In the genomic region with DNA sequence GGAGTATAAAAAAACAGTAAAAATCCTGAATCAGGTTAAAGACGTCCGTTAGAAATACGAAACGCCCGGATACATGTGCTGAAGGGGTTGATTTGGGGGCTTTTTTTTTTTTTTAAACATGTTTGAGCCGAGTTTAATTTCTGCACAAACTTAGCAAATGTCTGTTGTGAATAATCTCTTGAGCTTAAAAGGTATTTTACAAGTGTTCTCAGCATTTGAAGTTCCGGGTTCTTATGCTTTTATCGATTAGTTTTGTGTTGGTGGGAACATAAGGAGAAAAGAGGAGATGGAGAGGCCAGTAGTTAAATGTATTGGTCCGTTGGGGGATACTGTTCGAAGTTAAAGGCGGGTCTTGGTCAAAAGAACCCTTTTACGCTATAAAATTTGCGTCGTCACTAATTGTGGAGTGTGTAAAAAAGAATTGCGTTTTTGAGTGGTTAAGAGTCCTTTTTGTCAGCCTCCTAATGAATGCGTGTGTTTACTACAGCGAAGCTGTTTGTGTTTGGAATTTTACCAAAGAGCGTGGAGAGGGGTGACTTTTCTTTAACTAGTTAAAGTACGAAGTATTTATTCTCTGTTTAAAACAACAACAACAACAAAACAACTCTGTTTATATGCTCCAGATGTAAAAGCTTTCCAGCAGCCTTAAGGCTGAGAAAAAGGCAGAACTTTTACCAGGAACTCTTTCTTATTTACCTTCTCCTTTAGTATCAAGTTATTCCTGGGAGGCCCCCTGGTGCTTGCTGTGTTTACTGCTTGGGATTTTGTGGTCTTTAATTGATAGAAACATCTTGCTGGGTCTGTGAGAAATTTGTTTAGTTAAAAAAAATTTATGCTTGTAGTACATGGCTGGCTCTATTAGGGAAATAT, we compare ENCODE assay signal across 8 mouse cellular contexts. TPM values are rescaled to one million over a fixed set of nuclear protein-coding genes. Genes with fewer than 3 reads are reported as not detected.
DNase-seq lines count a peak whose midpoint lies in the region; ATAC-seq and TF ChIP-seq lines count a peak whose summit lies in the region.

No protein-coding gene starts in this region.

- peaks cover 52% of the 10 kb centered on the region for H3K79me2 ChIP-seq in MEL (ENCODE audit: control insufficient read depth, insufficient read depth, low read length, poor library complexity)

- peaks cover 2 to 10% of the 10 kb centered on the region in 2 experiments; a peak in 3 of 4 replicates for H3K27me3 ChIP-seq in MEL (ENCODE audit: control insufficient read depth in 1 of 2, insufficient read depth in 2 of 2, low read length in 2 of 2)
- no peaks in the 10 kb centered on the region for H3K27me3 ChIP-seq in embryonic facial prominence, embryonic 12.5 days
- no peaks in the 10 kb centered on the region for H3K27me3 ChIP-seq in heart, postnatal 0 days (ENCODE audit: control insufficient read depth, insufficient read depth, low read length)
- H3K27me3 ChIP-seq in midbrain, embryonic 10.5 days (ENCODE audit: low read depth, poor library complexity, severe bottlenecking) = no peaks in the 10 kb centered on the region

- H3K9me3 ChIP-seq in MEL (replicated peaks; ENCODE audit: insufficient read depth, low read length) = no peaks in the 10 kb centered on the region
- no peaks in the 10 kb centered on the region for H3K9me3 ChIP-seq in embryonic facial prominence, embryonic 12.5 days
- H3K9me3 ChIP-seq in heart, postnatal 0 days (replicated peaks; ENCODE audit: control insufficient read depth, low read length) = no peaks in the 10 kb centered on the region
- no peaks in the 10 kb centered on the region for H3K9me3 ChIP-seq in midbrain, embryonic 10.5 days (replicated peaks)

- TF ChIP-seq RAD21 in MEL (IDR thresholded peaks at IDR 0.05; ENCODE audit: low read depth, low read length) = no peak; the same call in 1 of the 2 replicates

- under 1% methylated on average over 19 of the region's 19 CpGs for WGBS in embryonic facial prominence, embryonic 12.5 days
- under 1% methylated on average over 19 of the region's 19 CpGs for WGBS in heart, postnatal 0 days
- under 1% methylated on average over 19 of the region's 19 CpGs for WGBS in midbrain, embryonic 10.5 days

- H3K4me2 ChIP-seq in embryonic facial prominence, embryonic 12.5 days (replicated peaks) = peak overlapping the region; percentile 53
- H3K4me2 ChIP-seq in heart, postnatal 0 days (ENCODE audit: low read depth, low read length) = peak overlapping the region; percentile 73

- TF ChIP-seq POLR2A in MEL (IDR thresholded peaks at IDR 0.05; ENCODE audit: control insufficient read depth in 1 of 2, insufficient read depth in 1 of 2, low read depth in 1 of 2, low read length in 2 of 2, poor library complexity in 1 of 2) = no peak

- peak overlapping the region; percentile 99 for H3K4me3 ChIP-seq in MEL (ENCODE audit: control insufficient read depth in 1 of 2, insufficient read depth in 1 of 2, low read depth in 2 of 2, low read length in 2 of 2)
- H3K4me3 ChIP-seq in embryonic facial prominence, embryonic 12.5 days = peak overlapping the region; percentile 86
- H3K4me3 ChIP-seq in heart, postnatal 0 days (ENCODE audit: low read depth, low read length) = peak overlapping the region; percentile 91
- H3K4me3 ChIP-seq in midbrain, embryonic 10.5 days = peak overlapping the region; percentile 96

- DNase-seq in adrenal gland, adult (ENCODE audit: inconsistent age in 2 of 2, low spot score in 1 of 2) = peak; percentile 44 to 86
- no peak for DNase-seq in adrenal gland, postnatal 4 days (ENCODE audit: low spot score in 2 of 2)
- peak; percentile 73 for DNase-seq in MEL (ENCODE audit: low read depth, low spot score)
- DNase-seq in heart, postnatal 0 days (ENCODE audit: low spot score) = peak; percentile 76
- peak; percentile 66 to 77 for DNase-seq in kidney, postnatal 36 days
- DNase-seq in midbrain, embryonic 10.5 days (ENCODE audit: low spot score) = peak; percentile 19
- DNase-seq in testis, postnatal 10 days (ENCODE audit: low spot score) = peak; percentile 68

- H3K27ac ChIP-seq in MEL (ENCODE audit: control insufficient read depth, low read depth, low read length) = peak overlapping the region; percentile 91
- peak overlapping the region; percentile 98 for H3K27ac ChIP-seq in embryonic facial prominence, embryonic 12.5 days
- H3K27ac ChIP-seq in heart, postnatal 0 days (ENCODE audit: low read depth) = peak overlapping the region; percentile 97
- H3K27ac ChIP-seq in midbrain, embryonic 10.5 days (replicated peaks) = peak overlapping the region; percentile 100

- no peak for ATAC-seq in embryonic facial prominence, embryonic 12.5 days (ENCODE audit: insufficient number of reproducible peaks, insufficient read depth, low FRiP score, low TSS enrichment)
- ATAC-seq in heart, postnatal 0 days (ENCODE audit: insufficient read depth, low read depth) = no peak

- 0 out of 4 replicates have a peak, but pooled peaks of 1 of the 2 experiments have one; percentile 9 for TF ChIP-seq EP300 in MEL (IDR thresholded peaks at IDR 0.05; ENCODE audit: low read depth in 1 of 2, low read length in 2 of 2)
- no peak for TF ChIP-seq EP300 in heart, postnatal 0 days (IDR thresholded peaks at IDR 0.05; ENCODE audit: low read depth)

- H3K36me3 ChIP-seq in MEL (ENCODE audit: control insufficient read depth in 1 of 2, insufficient read depth in 2 of 2, low read length in 2 of 2) = peaks cover 0 to 37% of the 10 kb centered on the region in 2 experiments; a peak in 3 of 4 replicates
- no peaks in the 10 kb centered on the region for H3K36me3 ChIP-seq in embryonic facial prominence, embryonic 12.5 days
- H3K36me3 ChIP-seq in heart, postnatal 0 days (replicated peaks; ENCODE audit: control insufficient read depth, insufficient read depth, low read length) = no peaks in the 10 kb centered on the region
- H3K36me3 ChIP-seq in midbrain, embryonic 10.5 days = peaks cover 15% of the 10 kb centered on the region; the same call in 1 of the 2 replicates

- H3K9ac ChIP-seq in MEL (ENCODE audit: control insufficient read depth, low read depth, low read length, poor library complexity, severe bottlenecking) = peak overlapping the region; percentile 99
- peak overlapping the region; percentile 98 for H3K9ac ChIP-seq in embryonic facial prominence, embryonic 12.5 days
- H3K9ac ChIP-seq in heart, postnatal 0 days (replicated peaks; ENCODE audit: low read depth, low read length) = peak overlapping the region; percentile 99

- TF ChIP-seq CTCF in MEL (IDR thresholded peaks at IDR 0.05 in 2 of 3, conservative IDR thresholded peaks at IDR 0.05 in 1 of 3; ENCODE audit: control insufficient read depth in 1 of 3, insufficient read depth in 1 of 3, low read depth in 2 of 3, low read length in 3 of 3, poor library complexity in 1 of 3, severe bottlenecking in 1 of 3) = peak in 1 of 3 experiments; percentile 40; a peak in 4 of 6 replicates
- TF ChIP-seq CTCF in heart, postnatal 0 days (IDR thresholded peaks at IDR 0.05; ENCODE audit: low read depth) = peak; percentile 50

- H3K4me1 ChIP-seq in MEL (ENCODE audit: control insufficient read depth in 1 of 2, insufficient read depth in 2 of 2, low read length in 2 of 2) = peaks cover 13 to 15% of the 10 kb centered on the region in 2 experiments; a peak in 3 of 4 replicates
- peaks cover 2% of the 10 kb centered on the region; the same call in 1 of the 2 replicates for H3K4me1 ChIP-seq in embryonic facial prominence, embryonic 12.5 days
- peaks cover 24% of the 10 kb centered on the region for H3K4me1 ChIP-seq in heart, postnatal 0 days (ENCODE audit: control insufficient read depth, insufficient read depth)
- H3K4me1 ChIP-seq in midbrain, embryonic 10.5 days = peaks cover 16% of the 10 kb centered on the region

TF ChIP-seq in MEL, 35 proteins besides CTCF, POLR2A, EP300 and RAD21 (continues in another document):
- peak; percentile 76 for TF ChIP-seq MXI1 (IDR thresholded peaks at IDR 0.05; ENCODE audit: low read depth, low read length)
- no peak for TF ChIP-seq TAL1 (IDR thresholded peaks at IDR 0.05; ENCODE audit: low read length)
- peak; percentile 78 for TF ChIP-seq MYC (IDR thresholded peaks at IDR 0.05; ENCODE audit: low read depth, low read length)
- peak; percentile 28; the same call in 1 of the 2 replicates for TF ChIP-seq ETS1 (IDR thresholded peaks at IDR 0.05; ENCODE audit: low read depth, low read length)
- no peak for TF ChIP-seq USF1 (IDR thresholded peaks at IDR 0.05; ENCODE audit: low read depth, low read length)
- no peak for TF ChIP-seq E2F4 (IDR thresholded peaks at IDR 0.05; ENCODE audit: borderline replicate concordance, low read depth, low read length)
- no peak for TF ChIP-seq ZKSCAN1 (IDR thresholded peaks at IDR 0.05; ENCODE audit: low read depth, low read length)
- TF ChIP-seq JUND (IDR thresholded peaks at IDR 0.05; ENCODE audit: low read depth, low read length) = no peak
- 0 out of 2 replicates have a peak, but pooled peaks have one; percentile 57 for TF ChIP-seq MAZ (IDR thresholded peaks at IDR 0.05; ENCODE audit: low read depth, low read length)
- TF ChIP-seq UBTF (IDR thresholded peaks at IDR 0.05; ENCODE audit: borderline replicate concordance, insufficient read depth, low read depth, low read length) = no peak
- no peak for TF ChIP-seq ZMIZ1 (IDR thresholded peaks at IDR 0.05; ENCODE audit: low read depth, low read length)
- TF ChIP-seq NRF1 (IDR thresholded peaks at IDR 0.05; ENCODE audit: insufficient read depth, low read depth, low read length, poor library complexity, severe bottlenecking) = no peak
- no peak for TF ChIP-seq MAFK (IDR thresholded peaks at IDR 0.05; ENCODE audit: borderline replicate concordance, low read depth, low read length)
- TF ChIP-seq SMC3 (IDR thresholded peaks at IDR 0.05; ENCODE audit: low read depth, low read length) = peak; percentile 19; the same call in 1 of the 2 replicates
- peak; percentile 92 for TF ChIP-seq CHD1 (IDR thresholded peaks at IDR 0.05; ENCODE audit: low read depth, low read length)
- TF ChIP-seq POLR2AphosphoS5 (IDR thresholded peaks at IDR 0.05; ENCODE audit: borderline replicate concordance, low read depth, low read length) = no peak
- TF ChIP-seq USF2 (IDR thresholded peaks at IDR 0.05; ENCODE audit: borderline replicate concordance in 1 of 2, insufficient read depth in 1 of 2, low read depth in 1 of 2, low read length in 2 of 2) = no peak
- peak; percentile 14; the same call in 1 of the 2 replicates for TF ChIP-seq MYB (IDR thresholded peaks at IDR 0.05; ENCODE audit: low read depth, low read length)

RNA-seq across cellular contexts. Expression of gene Ppp1cb, which starts 1.5 kb away (rescaled TPM):
- total RNA-seq in adrenal gland, postnatal 4 days (2021) = 100 to 1,000 TPM; 309 to 334 TPM
- 121 and 128 TPM in 2 replicates for total RNA-seq in MEL (2012; rRNA removed)
- polyA plus RNA-seq in MEL (2012; ENCODE audit: insufficient read depth in 1 of 2, insufficient read length in 2 of 2, low read depth in 1 of 2, low replicate concordance in 2 of 2, missing spikeins in 1 of 2) = 1,000 to 10,000 TPM in 1 of 2 experiments, 100 to 1,000 TPM in 1; 268 to 2,029 TPM
- polyA plus RNA-seq in embryonic facial prominence, embryonic 12.5 days (2016; fragmentation: Nextera tagmentation; extraction: Ambion mirVana) = 187 and 199 TPM in 2 replicates
- total RNA-seq in heart, postnatal 0 days (2014; rRNA removed; ENCODE audit: low replicate concordance) = 155 and 171 TPM in 2 replicates
- 278 and 287 TPM in 2 replicates for polyA plus RNA-seq in heart, postnatal 0 days (2015; fragmentation: Nextera tagmentation; extraction: Ambion mirVana)
- polyA plus RNA-seq in midbrain, embryonic 10.5 days (2016; fragmentation: Nextera tagmentation; extraction: Ambion mirVana) = 205 and 213 TPM in 2 replicates

Comparison
In these comparisons a context has a peak if more than half of its experiments do, and no peak if none do; other contexts are left out.
1. DNase-seq: peak in adrenal gland, adult (2 of 2), MEL (single experiment), heart, postnatal 0 days (single experiment), kidney, postnatal 36 days (2 of 2), midbrain, embryonic 10.5 days (single experiment) and testis, postnatal 10 days (single experiment); none in adrenal gland, postnatal 4 days (0 of 2).
2. Peak in every context shown above with its lines, with median percentiles within 50 percentile points of each other: H3K27ac ChIP-seq, H3K4me3 ChIP-seq and H3K9ac ChIP-seq.